Mouse (Mus musculus): ENCODE data around the gene Irs2. TPM values are rescaled to one million over a fixed set of nuclear protein-coding genes. Genes with fewer than 3 reads are reported as not detected.

Irs2 gene
- polyA plus RNA-seq, 1 experiment from 2014 or later, result 8.3 TPM

DNA sequence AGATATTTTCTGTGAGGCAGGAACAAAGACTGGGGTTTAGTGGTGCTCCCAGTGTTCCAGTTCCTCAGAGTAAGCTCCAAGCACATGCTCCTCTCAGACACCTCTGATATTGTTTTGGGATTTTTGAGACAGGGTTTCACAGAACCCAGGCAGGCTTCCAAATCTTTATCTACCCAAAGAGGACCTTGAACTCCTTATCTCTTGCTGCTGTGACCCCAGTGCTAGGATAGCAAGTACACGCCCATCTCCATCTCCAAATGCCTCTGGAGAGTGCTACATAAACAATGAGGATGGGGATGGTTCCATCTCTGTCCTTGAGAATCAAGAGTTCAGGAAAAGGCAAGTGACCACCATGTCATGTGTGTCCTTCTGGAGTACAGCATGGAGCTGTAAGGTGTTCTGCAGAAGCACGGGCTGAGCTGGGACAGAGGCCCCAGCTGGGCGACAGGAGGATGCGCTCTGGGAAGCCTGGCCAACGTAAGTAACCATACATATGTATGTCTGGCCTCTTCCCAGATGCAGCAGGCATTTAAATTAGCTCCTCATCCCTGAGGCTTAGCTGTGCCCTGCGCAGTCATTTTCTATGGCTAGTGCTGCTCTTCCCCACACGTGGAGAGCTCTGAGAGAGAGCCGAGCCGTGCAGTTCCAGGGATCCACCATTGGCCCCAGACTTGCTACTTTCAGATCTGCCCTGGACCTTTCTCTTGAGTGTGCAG is 34.8 kb upstream of the Irs2 start:
- Histone ChIP-seq H3K36me3 (ENCODE audit: control insufficient read depth, insufficient read depth, low read length) (no peaks in the 10 kb centered on the region), H3K9me3 (ENCODE audit: control insufficient read depth, low read length) (no peaks in the 10 kb centered on the region), H3K4me2 (ENCODE audit: low read depth, severe bottlenecking) (no peak overlapping the region), H3K27ac (replicated peaks; ENCODE audit: low read depth, low read length) (no peak overlapping the region), H3K4me3 (ENCODE audit: low read depth, low read length) (no peak overlapping the region), H3K9ac (ENCODE audit: low read length) (no peak overlapping the region), H3K27me3 (ENCODE audit: control insufficient read depth, insufficient read depth, low read length) (no peaks in the 10 kb centered on the region), H3K4me1 (ENCODE audit: control insufficient read depth, insufficient read depth, low read length) (peaks cover 3% of the 10 kb centered on the region; the same call in 1 of the 2 replicates)
- ATAC-seq (ENCODE audit: insufficient number of reproducible peaks, low FRiP score, low TSS enrichment, low read depth) (no peak), DNase-seq (ENCODE audit: low spot score) (no peak)
- WGBS, result 79% methylated on average over 9 of the region's 9 CpGs

GRCm38 (mm10) chr8:11040088-11040487 is 31.8 kb upstream of the Irs2 start:
- Histone ChIP-seq H3K4me3 (ENCODE audit: low read depth, low read length) (no peak overlapping the region), H3K9me3 (ENCODE audit: control insufficient read depth, low read length) (no peaks in the 10 kb centered on the region), H3K4me2 (ENCODE audit: low read depth, severe bottlenecking) (no peak overlapping the region), H3K36me3 (ENCODE audit: control insufficient read depth, insufficient read depth, low read length) (no peaks in the 10 kb centered on the region), H3K27ac (replicated peaks; ENCODE audit: low read depth, low read length) (no peak overlapping the region), H3K4me1 (ENCODE audit: control insufficient read depth, insufficient read depth, low read length) (peaks cover 3% of the 10 kb centered on the region; the same call in 1 of the 2 replicates), H3K27me3 (ENCODE audit: control insufficient read depth, insufficient read depth, low read length) (no peaks in the 10 kb centered on the region), H3K9ac (ENCODE audit: low read length) (no peak overlapping the region)
- no peak for ATAC-seq (ENCODE audit: insufficient number of reproducible peaks, low FRiP score, low TSS enrichment, low read depth)
- DNase-seq (ENCODE audit: low spot score), result no peak
- 86% methylated on average over 7 of the region's 7 CpGs for WGBS

DNA sequence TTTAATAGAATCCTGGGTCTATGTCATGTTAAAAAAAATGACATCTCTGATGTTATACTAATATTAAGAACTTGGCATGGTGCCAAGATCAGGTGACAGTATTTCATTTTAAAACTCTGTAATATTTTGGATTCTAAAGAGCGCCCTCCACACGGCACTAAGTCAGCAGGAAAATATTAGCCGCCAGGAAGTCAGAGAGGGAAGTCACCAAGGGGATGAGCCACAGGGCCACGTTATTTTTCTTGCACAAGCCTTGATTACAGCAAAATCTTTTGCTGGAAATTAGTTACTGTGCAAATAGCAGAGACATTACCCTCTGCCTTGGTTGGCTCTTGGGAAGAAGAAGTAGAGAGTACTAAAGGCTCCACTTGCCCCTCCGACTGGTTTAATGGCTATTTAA is 30.5 kb upstream of the Irs2 start:
- no peaks in the 10 kb centered on the region for H3K27me3 ChIP-seq (ENCODE audit: control insufficient read depth, insufficient read depth, low read length)
- H3K9ac ChIP-seq (ENCODE audit: low read length), result no peak overlapping the region
- H3K4me3 ChIP-seq (ENCODE audit: low read depth, low read length), result no peak overlapping the region
- peaks cover 3% of the 10 kb centered on the region; the same call in 1 of the 2 replicates for H3K4me1 ChIP-seq (ENCODE audit: control insufficient read depth, insufficient read depth, low read length)
- no peak for ATAC-seq (ENCODE audit: insufficient number of reproducible peaks, low FRiP score, low TSS enrichment, low read depth)
- WGBS, result 91% methylated on average over 5 of the region's 5 CpGs
- DNase-seq (ENCODE audit: low spot score), result no peak
- no peaks in the 10 kb centered on the region for H3K36me3 ChIP-seq (ENCODE audit: control insufficient read depth, insufficient read depth, low read length)
- H3K9me3 ChIP-seq (ENCODE audit: control insufficient read depth, low read length), result no peaks in the 10 kb centered on the region
- no peak overlapping the region for H3K27ac ChIP-seq (replicated peaks; ENCODE audit: low read depth, low read length)
- H3K4me2 ChIP-seq (ENCODE audit: low read depth, severe bottlenecking), result no peak overlapping the region

GRCm38 (mm10) chr8:11038367-11038766 is 30.1 kb upstream of the Irs2 start:
- no peaks in the 10 kb centered on the region for H3K27me3 ChIP-seq (ENCODE audit: control insufficient read depth, insufficient read depth, low read length)
- no peaks in the 10 kb centered on the region for H3K4me1 ChIP-seq (ENCODE audit: control insufficient read depth, insufficient read depth, low read length)
- H3K4me3 ChIP-seq (ENCODE audit: low read depth, low read length), result no peak overlapping the region
- WGBS, result 89% methylated on average over 5 of the region's 5 CpGs
- no peaks in the 10 kb centered on the region for H3K9me3 ChIP-seq (ENCODE audit: control insufficient read depth, low read length)
- H3K27ac ChIP-seq (replicated peaks; ENCODE audit: low read depth, low read length), result no peak overlapping the region
- no peak overlapping the region for H3K4me2 ChIP-seq (ENCODE audit: low read depth, severe bottlenecking)
- no peak for DNase-seq (ENCODE audit: low spot score)
- H3K36me3 ChIP-seq (ENCODE audit: control insufficient read depth, insufficient read depth, low read length), result no peaks in the 10 kb centered on the region
- no peak for ATAC-seq (ENCODE audit: insufficient number of reproducible peaks, low FRiP score, low TSS enrichment, low read depth)
- no peak overlapping the region for H3K9ac ChIP-seq (ENCODE audit: low read length)

- Histone ChIP-seq H3K4me3 (ENCODE audit: low read depth, low read length) (no peak overlapping the region), H3K9me3 (ENCODE audit: control insufficient read depth, low read length) (no peaks in the 10 kb centered on the region), H3K4me2 (ENCODE audit: low read depth, severe bottlenecking) (no peak overlapping the region), H3K4me1 (ENCODE audit: control insufficient read depth, insufficient read depth, low read length) (no peaks in the 10 kb centered on the region), H3K36me3 (ENCODE audit: control insufficient read depth, insufficient read depth, low read length) (no peaks in the 10 kb centered on the region), H3K27ac (replicated peaks; ENCODE audit: low read depth, low read length) (no peak overlapping the region), H3K27me3 (ENCODE audit: control insufficient read depth, insufficient read depth, low read length) (no peaks in the 10 kb centered on the region), H3K9ac (ENCODE audit: low read length) (no peak overlapping the region)
- 92% methylated on average over 3 of the region's 3 CpGs for WGBS
- no peak for DNase-seq (ENCODE audit: low spot score)
- ATAC-seq (ENCODE audit: insufficient number of reproducible peaks, low FRiP score, low TSS enrichment, low read depth), result no peak
Measured at GRCm38 (mm10) chr8:11036790-11037189, 28.5 kb upstream of the Irs2 start.

GRCm38 (mm10) chr8:11035628-11036416 is 27.6 kb upstream of the Irs2 start:
- no peaks in the 10 kb centered on the region for H3K9me3 ChIP-seq (ENCODE audit: control insufficient read depth, low read length)
- H3K27me3 ChIP-seq (ENCODE audit: control insufficient read depth, insufficient read depth, low read length), result no peaks in the 10 kb centered on the region
- H3K4me1 ChIP-seq (ENCODE audit: control insufficient read depth, insufficient read depth, low read length), result no peaks in the 10 kb centered on the region
- no peak overlapping the region for H3K27ac ChIP-seq (replicated peaks; ENCODE audit: low read depth, low read length)
- no peak overlapping the region for H3K4me2 ChIP-seq (ENCODE audit: low read depth, severe bottlenecking)
- ATAC-seq (ENCODE audit: insufficient number of reproducible peaks, low FRiP score, low TSS enrichment, low read depth) (no peak), DNase-seq (ENCODE audit: low spot score) (no peak)
- WGBS, result 24% methylated on average over 19 of the region's 19 CpGs
- H3K9ac ChIP-seq (ENCODE audit: low read length), result no peak overlapping the region
- H3K4me3 ChIP-seq (ENCODE audit: low read depth, low read length), result no peak overlapping the region
- H3K36me3 ChIP-seq (ENCODE audit: control insufficient read depth, insufficient read depth, low read length), result no peaks in the 10 kb centered on the region

GRCm38 (mm10) chr8:11024871-11025270 is 16.6 kb upstream of the Irs2 start:
- Histone ChIP-seq H3K9ac (ENCODE audit: low read length) (no peak overlapping the region), H3K4me1 (ENCODE audit: control insufficient read depth, insufficient read depth, low read length) (no peaks in the 10 kb centered on the region), H3K36me3 (ENCODE audit: control insufficient read depth, insufficient read depth, low read length) (no peaks in the 10 kb centered on the region), H3K4me2 (ENCODE audit: low read depth, severe bottlenecking) (no peak overlapping the region), H3K27me3 (ENCODE audit: control insufficient read depth, insufficient read depth, low read length) (no peaks in the 10 kb centered on the region), H3K27ac (replicated peaks; ENCODE audit: low read depth, low read length) (no peak overlapping the region), H3K9me3 (ENCODE audit: control insufficient read depth, low read length) (no peaks in the 10 kb centered on the region), H3K4me3 (ENCODE audit: low read depth, low read length) (no peak overlapping the region)
- WGBS, result 69% methylated on average over 3 of the region's 3 CpGs
- no peak for ATAC-seq (ENCODE audit: insufficient number of reproducible peaks, low FRiP score, low TSS enrichment, low read depth)
- DNase-seq (ENCODE audit: low spot score), result no peak

GRCm38 (mm10) chr8:11020949-11021572 is 12.8 kb upstream of the Irs2 start:
- 95% methylated on average over 9 of the region's 9 CpGs for WGBS
- Histone ChIP-seq H3K27ac (replicated peaks; ENCODE audit: low read depth, low read length) (no peak overlapping the region), H3K4me1 (ENCODE audit: control insufficient read depth, insufficient read depth, low read length) (no peaks in the 10 kb centered on the region)

More at GRCm38 (mm10) chr8:11020949-11021572, 12.8 kb upstream of the Irs2 start:
- ATAC-seq (ENCODE audit: insufficient number of reproducible peaks, low FRiP score, low TSS enrichment, low read depth) (no peak), DNase-seq (ENCODE audit: low spot score) (no peak)
- no peak overlapping the region for H3K4me3 ChIP-seq (ENCODE audit: low read depth, low read length)
- no peak overlapping the region for H3K9ac ChIP-seq (ENCODE audit: low read length)
- no peak overlapping the region for H3K4me2 ChIP-seq (ENCODE audit: low read depth, severe bottlenecking)
- no peaks in the 10 kb centered on the region for H3K9me3 ChIP-seq (ENCODE audit: control insufficient read depth, low read length)
- no peaks in the 10 kb centered on the region for H3K36me3 ChIP-seq (ENCODE audit: control insufficient read depth, insufficient read depth, low read length)
- no peaks in the 10 kb centered on the region for H3K27me3 ChIP-seq (ENCODE audit: control insufficient read depth, insufficient read depth, low read length)
